Mouse (Mus musculus) intestine, postnatal 0 days (tissue): ENCODE results near the gene Dnajb8. TPM values are rescaled to one million over a fixed set of nuclear protein-coding genes. Genes with fewer than 3 reads are reported as not detected.

Source experiments
- ATAC-seq: fragments of 200-750 bp; cut with Nextera tagmentation; 2 replicates; pipeline ENCODE4 v1.8.0; 2017; ENCODE audit warnings: mild to moderate bottlenecking, moderate TSS enrichment, moderate library complexity
- H3K27ac ChIP-seq: fragments of 300-500 bp; sonication (generic); 2 replicates; pipeline ENCODE4 v1.5.1; 2014; ENCODE audit warnings: mild to moderate bottlenecking, low read depth, low read length, moderate library complexity
- H3K27me3 ChIP-seq: fragments of 300-500 bp; sonication (generic); replicated peaks from 2 replicates; pipeline ENCODE4 v1.6.1; 2014; ENCODE audit warnings: low read length, mixed read lengths; ENCODE audit not compliant: control insufficient read depth, insufficient read depth
- H3K36me3 ChIP-seq: fragments of 300-500 bp; sonication (generic); 2 replicates; pipeline ENCODE4 v1.6.1; 2014; ENCODE audit warnings: mild to moderate bottlenecking, moderate library complexity; ENCODE audit not compliant: control insufficient read depth, insufficient read depth
- H3K4me1 ChIP-seq: fragments of 300-500 bp; sonication (generic); replicated peaks from 2 replicates; pipeline ENCODE4 v1.6.1; 2014; ENCODE audit warnings: antibody characterized with exemption, low read length, mixed read lengths; ENCODE audit not compliant: control insufficient read depth, insufficient read depth
- H3K4me2 ChIP-seq: fragments of 300-500 bp; sonication (generic); replicated peaks from 2 replicates; pipeline ENCODE4 v1.6.1; 2014; ENCODE audit warnings: low read depth, mild to moderate bottlenecking, moderate library complexity
- H3K4me3 ChIP-seq: fragments of 300-500 bp; sonication (generic); 2 replicates; pipeline ENCODE4 v1.5.1; 2014; ENCODE audit warnings: low read depth, low read length
- H3K9ac ChIP-seq: fragments of 300-500 bp; sonication (generic); 2 replicates; pipeline ENCODE4 v1.6.1; 2014; ENCODE audit warnings: mild to moderate bottlenecking, low read depth, low read length
- H3K9me3 ChIP-seq: fragments of 300-500 bp; sonication (generic); 2 replicates; pipeline ENCODE4 v1.6.1; 2016; ENCODE audit warnings: mixed run types; ENCODE audit not compliant: control insufficient read depth
- CTCF ChIP-seq: sonication (generic); IDR thresholded peaks from 2 replicates; pipeline ENCODE4 v1.5.1; 2016; ENCODE audit warnings: low read depth, mild to moderate bottlenecking, control low read depth, antibody characterized with exemption, moderate library complexity
- WGBS: fragments of 180-500 bp; shearing (Covaris S2); extraction: QIAGEN DNeasy Blood & Tissue Kit; methylation state at CpG from one replicate; pipeline ENCODE4 v1.1.7; 2014; 5-methylcytosine and 5-hydroxymethylcytosine counted together
- polyA plus RNA-seq: library from polyadenylated mRNA; unstranded; fragments of >200 nt; fragmentation: Nextera tagmentation; extraction: Ambion mirVana; gene quantifications from 2 replicates; pipeline ENCODE4 v1.2.1, GENCODE M21; 2015

Dnajb8 gene
- polyA plus RNA-seq, 1 experiment from 2014 or later: not detected

DNA sequence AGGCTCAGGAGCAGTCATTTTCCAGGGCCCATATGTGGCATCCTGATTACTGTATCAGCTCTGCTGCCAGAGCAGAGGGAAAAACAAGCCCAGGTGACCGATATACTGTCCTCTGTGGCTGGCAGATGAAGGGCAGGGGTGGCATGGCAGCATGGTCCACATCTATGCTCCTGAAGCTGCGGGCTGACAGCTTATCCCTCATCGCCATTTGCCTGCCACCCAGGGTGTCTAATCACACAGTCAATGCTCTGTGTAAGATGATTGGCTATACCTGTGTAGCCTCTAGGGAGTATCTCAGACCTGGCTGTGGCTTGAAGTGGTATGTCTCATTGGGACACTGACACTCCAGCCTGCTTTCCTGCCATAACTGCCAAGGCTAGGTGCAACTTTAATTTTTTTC lies 44.0 kb downstream of the Dnajb8 start:
- no peak for TF ChIP-seq CTCF
- Histone ChIP-seq H3K4me2 (no peak overlapping the region), H3K36me3 (no peaks in the 10 kb centered on the region; the same call in 1 of the 2 replicates), H3K9ac (no peak overlapping the region), H3K27me3 (no peaks in the 10 kb centered on the region), H3K4me3 (no peak overlapping the region), H3K4me1 (no peaks in the 10 kb centered on the region), H3K9me3 (no peaks in the 10 kb centered on the region), H3K27ac (no peak overlapping the region)
- ATAC-seq: no peak
- 92% methylated on average over 3 of the region's 3 CpGs for WGBS

GRCm38 (mm10) chr6:88267068-88267467 lies 45.0 kb downstream of the Dnajb8 start:
- no peak overlapping the region for H3K9ac ChIP-seq
- no peaks in the 10 kb centered on the region; the same call in 1 of the 2 replicates for H3K36me3 ChIP-seq
- no peak overlapping the region for H3K4me3 ChIP-seq
- 83% methylated on average over 3 of the region's 3 CpGs for WGBS
- no peak for ATAC-seq
- TF ChIP-seq CTCF: no peak
- no peak overlapping the region for H3K4me2 ChIP-seq
- H3K27me3 ChIP-seq: no peaks in the 10 kb centered on the region
- no peaks in the 10 kb centered on the region for H3K9me3 ChIP-seq
- H3K4me1 ChIP-seq: no peaks in the 10 kb centered on the region
- no peak overlapping the region for H3K27ac ChIP-seq

DNA sequence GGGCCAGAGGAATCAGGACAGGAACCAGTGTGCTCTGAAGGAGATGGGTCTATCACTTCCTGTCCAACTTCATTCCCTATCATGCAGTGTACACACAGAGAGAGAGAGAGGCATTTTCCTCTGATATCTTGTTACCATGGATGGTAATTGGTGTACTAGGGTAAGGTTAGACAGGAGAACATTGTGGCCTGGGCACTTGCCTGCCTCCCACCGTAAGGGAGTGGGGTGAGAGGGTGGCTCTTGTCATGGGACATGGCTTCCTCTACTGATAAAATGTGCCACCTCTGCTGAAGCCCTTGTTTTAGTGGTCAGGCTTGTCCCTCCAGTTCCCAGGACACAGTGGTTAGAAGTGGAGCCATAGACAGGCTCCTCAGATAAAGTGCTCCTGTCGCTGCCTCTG lies 45.9 kb downstream of the Dnajb8 start:
- no peaks in the 10 kb centered on the region for H3K27me3 ChIP-seq
- no peak overlapping the region for H3K4me3 ChIP-seq
- ATAC-seq: no peak
- no peak overlapping the region for H3K4me2 ChIP-seq
- H3K36me3 ChIP-seq: no peaks in the 10 kb centered on the region; the same call in 1 of the 2 replicates
- H3K9ac ChIP-seq: no peak overlapping the region
- TF ChIP-seq CTCF: no peak
- WGBS: 85% methylated on average over 2 of the region's 2 CpGs
- no peaks in the 10 kb centered on the region for H3K9me3 ChIP-seq
- H3K4me1 ChIP-seq: no peaks in the 10 kb centered on the region
- no peak overlapping the region for H3K27ac ChIP-seq

DNA sequence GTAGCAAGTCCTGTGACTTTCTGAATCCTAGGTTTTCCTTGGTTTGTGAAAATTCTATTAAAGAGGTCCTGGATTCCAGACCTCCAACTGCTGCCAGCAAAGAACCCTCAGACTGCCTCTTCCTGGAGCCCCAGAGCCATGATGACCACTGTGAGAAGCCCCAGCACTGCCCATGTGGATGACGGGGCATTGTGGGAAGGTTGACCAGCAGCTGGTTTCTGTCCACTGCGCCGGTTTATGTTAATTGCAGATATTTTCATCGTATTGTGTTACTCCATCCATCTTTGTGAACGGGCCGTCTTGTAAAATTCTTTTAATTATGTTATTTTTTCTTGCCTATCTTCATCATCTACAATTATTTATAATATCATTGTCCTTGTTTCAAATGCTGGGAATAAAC lies 52.6 kb downstream of the Dnajb8 start:
- no peaks in the 10 kb centered on the region for H3K27me3 ChIP-seq
- no peak for ATAC-seq
- H3K36me3 ChIP-seq: no peaks in the 10 kb centered on the region
- no peak for TF ChIP-seq CTCF
- H3K4me1 ChIP-seq: no peaks in the 10 kb centered on the region
- 69% methylated on average over 6 of the region's 6 CpGs for WGBS
- no peak overlapping the region for H3K4me2 ChIP-seq
- H3K9ac ChIP-seq: no peak overlapping the region
- H3K4me3 ChIP-seq: no peak overlapping the region
- no peaks in the 10 kb centered on the region for H3K9me3 ChIP-seq
- no peak overlapping the region for H3K27ac ChIP-seq

DNA sequence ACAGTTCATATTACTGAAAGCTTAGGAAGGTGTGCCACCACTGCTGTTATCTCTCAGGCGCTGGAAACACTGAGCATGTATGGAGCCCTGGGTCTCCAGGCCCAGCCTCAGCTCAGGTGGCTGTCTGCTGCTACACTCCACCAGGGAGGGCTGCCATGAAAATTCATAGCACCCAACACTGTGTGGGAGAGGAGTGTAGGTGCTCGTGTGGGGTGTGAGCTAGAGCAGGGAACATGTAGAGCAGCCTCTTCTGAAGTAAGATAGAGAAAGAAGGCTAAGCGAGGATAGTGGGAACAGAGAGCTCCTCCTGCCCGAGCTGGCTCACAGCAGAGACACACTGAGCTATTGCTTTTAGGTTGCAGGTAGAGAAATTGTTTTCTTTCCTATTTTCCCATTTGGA lies 54.2 kb downstream of the Dnajb8 start:
- Histone ChIP-seq H3K4me1 (no peaks in the 10 kb centered on the region), H3K9me3 (no peaks in the 10 kb centered on the region), H3K4me2 (no peak overlapping the region), H3K27me3 (no peaks in the 10 kb centered on the region), H3K4me3 (no peak overlapping the region), H3K36me3 (no peaks in the 10 kb centered on the region), H3K9ac (no peak overlapping the region), H3K27ac (no peak overlapping the region)
- no peak for TF ChIP-seq CTCF
- ATAC-seq: no peak
- WGBS: 68% methylated on average over 4 of the region's 4 CpGs

GRCm38 (mm10) chr6:88277242-88277641 lies 55.2 kb downstream of the Dnajb8 start:
- Histone ChIP-seq H3K27ac (no peak overlapping the region), H3K9ac (no peak overlapping the region), H3K4me1 (no peaks in the 10 kb centered on the region), H3K36me3 (no peaks in the 10 kb centered on the region), H3K27me3 (no peaks in the 10 kb centered on the region), H3K4me3 (no peak overlapping the region), H3K4me2 (no peak overlapping the region), H3K9me3 (no peaks in the 10 kb centered on the region)
- TF ChIP-seq CTCF: no peak
- WGBS: 94% methylated on average over 4 of the region's 4 CpGs
- no peak for ATAC-seq

DNA sequence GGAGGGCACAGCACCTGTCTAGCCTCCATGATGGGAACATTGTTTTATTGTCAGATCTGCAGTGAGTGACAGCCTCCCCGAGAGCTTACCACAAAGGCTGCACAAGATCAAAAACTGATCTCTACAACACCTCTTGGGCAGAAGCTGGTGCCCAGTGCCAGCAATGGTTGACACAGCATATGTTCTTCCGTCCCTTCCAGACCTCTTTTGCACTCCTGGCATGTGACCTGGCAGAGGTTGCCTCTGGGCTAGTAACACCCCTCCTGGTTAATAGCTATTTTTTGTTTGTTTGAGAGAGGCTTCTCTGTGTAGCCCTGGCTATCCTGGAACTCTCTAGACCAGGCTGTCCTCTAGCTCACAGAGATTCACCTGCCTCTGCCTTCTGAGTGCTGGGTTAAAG lies 56.1 kb downstream of the Dnajb8 start:
- Histone ChIP-seq H3K4me1 (no peaks in the 10 kb centered on the region), H3K36me3 (no peaks in the 10 kb centered on the region), H3K27me3 (no peaks in the 10 kb centered on the region), H3K4me3 (no peak overlapping the region), H3K27ac (no peak overlapping the region), H3K9me3 (no peaks in the 10 kb centered on the region), H3K4me2 (no peak overlapping the region), H3K9ac (no peak overlapping the region)
- TF ChIP-seq CTCF: no peak
- ATAC-seq: no peak
- WGBS: 94% methylated on average over 2 of the region's 2 CpGs
